8 mouse cellular contexts compared by ENCODE assay signal in genomic region chr8:105935863-105936603, GRCm38 (mm10). TPM values are rescaled to one million over a fixed set of nuclear protein-coding genes. Genes with fewer than 3 reads are reported as not detected.
A peak's percentile ranks its signal among the peaks of the same experiment; 100 is the strongest.
DNase-seq lines count a peak whose midpoint lies in the region; ATAC-seq and TF ChIP-seq lines count a peak whose summit lies in the region.

No protein-coding gene starts in this region.

- no peak for TF ChIP-seq CTCF in ES-Bruce4 (IDR thresholded peaks at IDR 0.05; ENCODE audit: low read depth, low read length)
- TF ChIP-seq CTCF in liver, postnatal 0 days (IDR thresholded peaks at IDR 0.05; ENCODE audit: low read depth), result no peak

- peak overlapping the region; percentile 36 for H3K9ac ChIP-seq in ES-Bruce4 (ENCODE audit: low read depth, poor library complexity, severe bottlenecking)
- H3K9ac ChIP-seq in forebrain, embryonic 16.5 days (replicated peaks; ENCODE audit: low read depth, low read length), result peak overlapping the region; percentile 91
- H3K9ac ChIP-seq in liver, postnatal 0 days (replicated peaks), result peak overlapping the region; percentile 87; the same call in 1 of the 2 replicates

- TF ChIP-seq EP300 in ES-Bruce4 (IDR thresholded peaks at IDR 0.05; ENCODE audit: insufficient read depth, low read depth, low read length), result no peak
- TF ChIP-seq EP300 in liver, postnatal 0 days (IDR thresholded peaks at IDR 0.05; ENCODE audit: low read depth), result no peak

- DNase-seq in liver, postnatal 0 days, result no peak
- DNase-seq in gastrocnemius, postnatal 4 days (ENCODE audit: low spot score in 2 of 2), result no peak
- DNase-seq in lung, postnatal 25 days (ENCODE audit: low spot score), result no peak
- no peak for DNase-seq in kidney, postnatal 10 days

- TF ChIP-seq POLR2A in ES-Bruce4 (IDR thresholded peaks at IDR 0.05; ENCODE audit: insufficient read depth, low read length), result no peak

- H3K27ac ChIP-seq in ES-Bruce4 (ENCODE audit: insufficient read depth, low read length), result no peak overlapping the region
- H3K27ac ChIP-seq in forebrain, embryonic 16.5 days (ENCODE audit: low read length), result no peak overlapping the region
- peak overlapping the region; percentile 24; the same call in 1 of the 2 replicates for H3K27ac ChIP-seq in liver, postnatal 0 days (ENCODE audit: low read depth)

- peaks cover 58% of the 10 kb centered on the region for H3K4me1 ChIP-seq in erythroblast, embryonic 14.5 days (ENCODE audit: control insufficient read depth)
- H3K4me1 ChIP-seq in ES-Bruce4 (ENCODE audit: control insufficient read depth, insufficient read depth, low read length), result no peaks in the 10 kb centered on the region
- peaks cover 11% of the 10 kb centered on the region for H3K4me1 ChIP-seq in forebrain, embryonic 16.5 days (replicated peaks; ENCODE audit: control insufficient read depth, insufficient read depth, low read length)
- H3K4me1 ChIP-seq in liver, postnatal 0 days (ENCODE audit: insufficient read depth), result peaks cover 14% of the 10 kb centered on the region

- H3K4me2 ChIP-seq in forebrain, embryonic 16.5 days (ENCODE audit: low read length), result peak overlapping the region; percentile 99
- H3K4me2 ChIP-seq in liver, postnatal 0 days (ENCODE audit: low read depth, low read length), result peak overlapping the region; percentile 92

- peak overlapping the region; percentile 70 for H3K4me3 ChIP-seq in erythroblast, embryonic 14.5 days (replicated peaks)
- peak overlapping the region; percentile 73 for H3K4me3 ChIP-seq in ES-Bruce4 (ENCODE audit: low read depth, low read length)
- H3K4me3 ChIP-seq in forebrain, embryonic 16.5 days (replicated peaks; ENCODE audit: low read length), result peak overlapping the region; percentile 68
- peak overlapping the region; percentile 58; the same call in 1 of the 2 replicates for H3K4me3 ChIP-seq in liver, postnatal 0 days (ENCODE audit: low read depth, low read length)

- 30% methylated on average over 7 of the region's 7 CpGs for WGBS in forebrain, embryonic 16.5 days
- 34% methylated on average over 7 of the region's 7 CpGs for WGBS in liver, postnatal 0 days (ENCODE audit: insufficient replicate concordance)

- no peak for ATAC-seq in erythroblast, adult 5-6 weeks (replicated peaks; ENCODE audit: low FRiP score, poor library complexity, severe bottlenecking)
- no peak for ATAC-seq in forebrain, embryonic 16.5 days
- no peak for ATAC-seq in liver, postnatal 0 days

- no peaks in the 10 kb centered on the region for H3K9me3 ChIP-seq in erythroblast, embryonic 14.5 days (ENCODE audit: control insufficient read depth, low read length)
- H3K9me3 ChIP-seq in ES-Bruce4 (replicated peaks; ENCODE audit: control insufficient read depth, insufficient read depth, low read length, poor library complexity, severe bottlenecking), result no peaks in the 10 kb centered on the region
- no peaks in the 10 kb centered on the region for H3K9me3 ChIP-seq in forebrain, embryonic 16.5 days (ENCODE audit: control insufficient read depth, low read length)
- no peaks in the 10 kb centered on the region for H3K9me3 ChIP-seq in liver, postnatal 0 days (ENCODE audit: low read length)

- H3K27me3 ChIP-seq in erythroblast, embryonic 14.5 days (ENCODE audit: control insufficient read depth), result no peaks in the 10 kb centered on the region
- no peaks in the 10 kb centered on the region for H3K27me3 ChIP-seq in ES-Bruce4 (ENCODE audit: control insufficient read depth, insufficient read depth, low read length, poor library complexity, severe bottlenecking)
- H3K27me3 ChIP-seq in forebrain, embryonic 16.5 days (replicated peaks; ENCODE audit: control insufficient read depth, insufficient read depth, low read length), result no peaks in the 10 kb centered on the region
- H3K27me3 ChIP-seq in liver, postnatal 0 days (ENCODE audit: insufficient read depth, low read length), result no peaks in the 10 kb centered on the region

- peaks cover 41% of the 10 kb centered on the region for H3K36me3 ChIP-seq in erythroblast, embryonic 14.5 days (ENCODE audit: control insufficient read depth)
- H3K36me3 ChIP-seq in ES-Bruce4 (ENCODE audit: control insufficient read depth, insufficient read depth, low read length, poor library complexity, severe bottlenecking), result no peaks in the 10 kb centered on the region
- no peaks in the 10 kb centered on the region for H3K36me3 ChIP-seq in forebrain, embryonic 16.5 days (ENCODE audit: control insufficient read depth, insufficient read depth)
- peaks cover 21% of the 10 kb centered on the region for H3K36me3 ChIP-seq in liver, postnatal 0 days (replicated peaks; ENCODE audit: insufficient read depth, low read length)

RNA-seq across cellular contexts. Expression of gene Psmb10, which starts 2.2 kb away (rescaled TPM):
- 3.2 and 4.6 TPM in 2 replicates for polyA plus RNA-seq in erythroblast, embryonic 14.5 days (2012)
- 22.9 and 51.4 TPM in 2 replicates for total RNA-seq in erythroblast, adult 5-6 weeks (2015; ENCODE audit: low replicate concordance)
- total RNA-seq in erythroblast, adult 5-6 weeks (2017; ENCODE audit: low replicate concordance), result 7.2 and 13.2 TPM in 2 replicates
- polyA plus RNA-seq in ES-Bruce4 (2011; ENCODE audit: insufficient read depth, insufficient read length, low read depth, missing spikeins), result 46.1 and 53.1 TPM in 2 replicates
- polyA plus RNA-seq in forebrain, embryonic 16.5 days (2015; fragmentation: Nextera tagmentation; extraction: Ambion mirVana), result 30.5 and 44.8 TPM in 2 replicates
- 57.1 and 62.0 TPM in 2 replicates for polyA plus RNA-seq in liver, postnatal 0 days (2015; fragmentation: Nextera tagmentation; extraction: Ambion mirVana)
- 10 to 100 TPM; 26.8 to 29.8 TPM for total RNA-seq in gastrocnemius, postnatal 4 days (2021)

RNA-seq across cellular contexts. Expression of gene Ctrl, which starts 2.4 kb away (rescaled TPM):
- not detected in 2 replicates for polyA plus RNA-seq in erythroblast, embryonic 14.5 days (2012)
- not detected in 2 replicates for total RNA-seq in erythroblast, adult 5-6 weeks (2015; ENCODE audit: low replicate concordance)
- total RNA-seq in erythroblast, adult 5-6 weeks (2017; ENCODE audit: low replicate concordance), result not detected in 2 replicates
- polyA plus RNA-seq in ES-Bruce4 (2011; ENCODE audit: insufficient read depth, insufficient read length, low read depth, missing spikeins), result 0.78 and 1.7 TPM in 2 replicates
- polyA plus RNA-seq in forebrain, embryonic 16.5 days (2015; fragmentation: Nextera tagmentation; extraction: Ambion mirVana), result 1.9 and 2.6 TPM in 2 replicates
- 0.16 and 0.31 TPM in 2 replicates for polyA plus RNA-seq in liver, postnatal 0 days (2015; fragmentation: Nextera tagmentation; extraction: Ambion mirVana)
- under 1 TPM in 1 of 2 experiments, not detected in 1; 0.44 TPM for total RNA-seq in gastrocnemius, postnatal 4 days (2021)

RNA-seq across cellular contexts. Expression of gene Lcat, which starts 7.1 kb away (rescaled TPM):
- 0.33 and 0.36 TPM in 2 replicates for polyA plus RNA-seq in erythroblast, embryonic 14.5 days (2012)
- 1.3 TPM in 1 of 2 replicates, not detected in the other for total RNA-seq in erythroblast, adult 5-6 weeks (2015; ENCODE audit: low replicate concordance)
- not detected in 2 replicates for total RNA-seq in erythroblast, adult 5-6 weeks (2017; ENCODE audit: low replicate concordance)
- polyA plus RNA-seq in ES-Bruce4 (2011; ENCODE audit: insufficient read depth, insufficient read length, low read depth, missing spikeins), result 2.8 and 3.2 TPM in 2 replicates
- polyA plus RNA-seq in forebrain, embryonic 16.5 days (2015; fragmentation: Nextera tagmentation; extraction: Ambion mirVana), result 0.67 and 0.84 TPM in 2 replicates
- 322 and 346 TPM in 2 replicates for polyA plus RNA-seq in liver, postnatal 0 days (2015; fragmentation: Nextera tagmentation; extraction: Ambion mirVana)
- total RNA-seq in gastrocnemius, postnatal 4 days (2021), result 1 to 10 TPM; 1.5 to 1.7 TPM

RNA-seq across cellular contexts. Expression of gene Slc12a4, which starts 29.9 kb away (rescaled TPM):
- polyA plus RNA-seq in erythroblast, embryonic 14.5 days (2012), result 1.7 and 1.9 TPM in 2 replicates
- 4.0 and 7.9 TPM in 2 replicates for total RNA-seq in erythroblast, adult 5-6 weeks (2015; ENCODE audit: low replicate concordance)
- total RNA-seq in erythroblast, adult 5-6 weeks (2017; ENCODE audit: low replicate concordance), result 0.68 and 1.4 TPM in 2 replicates
- 57.1 and 65.1 TPM in 2 replicates for polyA plus RNA-seq in ES-Bruce4 (2011; ENCODE audit: insufficient read depth, insufficient read length, low read depth, missing spikeins)
- polyA plus RNA-seq in forebrain, embryonic 16.5 days (2015; fragmentation: Nextera tagmentation; extraction: Ambion mirVana), result 12.5 and 13.9 TPM in 2 replicates
- polyA plus RNA-seq in liver, postnatal 0 days (2015; fragmentation: Nextera tagmentation; extraction: Ambion mirVana), result 5.1 and 5.2 TPM in 2 replicates
- total RNA-seq in gastrocnemius, postnatal 4 days (2021), result 10 to 100 TPM; 30.7 to 40.6 TPM

RNA-seq across cellular contexts. Expression of gene Pskh1, which starts 35.8 kb away (rescaled TPM):
- polyA plus RNA-seq in erythroblast, embryonic 14.5 days (2012), result 0.79 and 1.4 TPM in 2 replicates
- total RNA-seq in erythroblast, adult 5-6 weeks (2015; ENCODE audit: low replicate concordance), result 6.3 TPM in 2 replicates
- total RNA-seq in erythroblast, adult 5-6 weeks (2017; ENCODE audit: low replicate concordance), result 6.1 and 6.7 TPM in 2 replicates
- polyA plus RNA-seq in ES-Bruce4 (2011; ENCODE audit: insufficient read depth, insufficient read length, low read depth, missing spikeins), result 27.4 and 31.3 TPM in 2 replicates
- 10.5 and 10.7 TPM in 2 replicates for polyA plus RNA-seq in forebrain, embryonic 16.5 days (2015; fragmentation: Nextera tagmentation; extraction: Ambion mirVana)
- 11.5 and 11.8 TPM in 2 replicates for polyA plus RNA-seq in liver, postnatal 0 days (2015; fragmentation: Nextera tagmentation; extraction: Ambion mirVana)
- 10 to 100 TPM; 24.7 to 25.0 TPM for total RNA-seq in gastrocnemius, postnatal 4 days (2021)

Comparison
In these comparisons a context has a peak if more than half of its experiments do, and no peak if none do; other contexts are left out.
1. H3K9ac ChIP-seq: peak in every context shown above with its lines; median percentile 91 in forebrain, embryonic 16.5 days; 87 in liver, postnatal 0 days; 36 in ES-Bruce4.
2. RNA of gene Lcat, which starts 7.1 kb away (polyA plus RNA-seq): 322 to 346 TPM in liver, postnatal 0 days; 2.8 to 3.2 TPM in ES-Bruce4, 0.67 to 0.84 TPM in forebrain, embryonic 16.5 days and 0.33 to 0.36 TPM in erythroblast, embryonic 14.5 days; every median in the first group is over 10 times any median in the second.
3. Peak in every context shown above with its lines, with median percentiles within 50 percentile points of each other: H3K4me3 ChIP-seq.